Mouse (Mus musculus) ES-E14 (cell line): ENCODE data around the gene Otulin. TPM values are rescaled to one million over a fixed set of nuclear protein-coding genes. Genes with fewer than 3 reads are reported as not detected.

Experiments used
- DNase-seq: peaks from one replicate; pipeline ENCODE4 v3.0.0-alpha.2; 2013; ENCODE audit warnings: low read depth, low spot score
- H3K27ac ChIP-seq: 2 replicates; pipeline ENCODE4 v1.5.1; 2012; ENCODE audit warnings: low read depth, mild to moderate bottlenecking, low read length, moderate library complexity, mixed read lengths; ENCODE audit not compliant: poor library complexity, insufficient read depth, severe bottlenecking
- H3K36me3 ChIP-seq: 2 replicates; pipeline ENCODE4 v1.6.1; 2012; ENCODE audit warnings: mild to moderate bottlenecking, low read length, moderate library complexity, mixed read lengths; ENCODE audit not compliant: control insufficient read depth, poor library complexity, insufficient read depth, severe bottlenecking
- H3K4me1 ChIP-seq, 2 experiments: fragments of 150-350 bp in 1 of 2; sonication (generic) in 1 of 2; 2 replicates each; pipeline ENCODE4 v1.6.1; 2012; ENCODE audit warnings: low read length in 2 of 2, mild to moderate bottlenecking in 1 of 2, mixed read lengths in 1 of 2; ENCODE audit not compliant: control insufficient read depth in 2 of 2, insufficient read depth in 2 of 2, poor library complexity in 1 of 2
- H3K4me3 ChIP-seq, 2 experiments: fragments of 150-350 bp in 1 of 2; sonication (generic) in 1 of 2; 2 replicates each; pipeline ENCODE4 v1.5.1; 2012; ENCODE audit warnings: low read length in 2 of 2, low read depth in 1 of 2, mild to moderate bottlenecking in 1 of 2, mixed read lengths in 1 of 2; ENCODE audit not compliant: insufficient read depth in 1 of 2, poor library complexity in 1 of 2, severe bottlenecking in 1 of 2
- H3K9ac ChIP-seq: 2 replicates; pipeline ENCODE4 v1.6.1; 2012; ENCODE audit warnings: low read depth, mild to moderate bottlenecking, low read length, mixed read lengths; ENCODE audit not compliant: poor library complexity, insufficient read depth, severe bottlenecking
- H3K9me3 ChIP-seq: fragments of 150-350 bp; sonication (generic); 2 replicates; pipeline ENCODE4 v1.6.1; 2012; ENCODE audit warnings: low read depth, mild to moderate bottlenecking, low read length; ENCODE audit not compliant: control insufficient read depth, insufficient read depth
- CHD2 ChIP-seq: IDR thresholded peaks from 2 replicates; pipeline ENCODE4 v1.6.1; 2014; ENCODE audit warnings: mild to moderate bottlenecking, low read depth, low read length, inconsistent platforms
- HCFC1 ChIP-seq: IDR thresholded peaks from 2 replicates; pipeline ENCODE4 v1.6.1; 2012; ENCODE audit warnings: low read length, inconsistent platforms, borderline replicate concordance; ENCODE audit not compliant: insufficient read depth
- MAFK ChIP-seq: IDR thresholded peaks from 2 replicates; pipeline ENCODE4 v1.6.1; 2014; ENCODE audit warnings: mild to moderate bottlenecking, low read depth, low read length, inconsistent platforms; ENCODE audit not compliant: insufficient read depth
- ZC3H11A ChIP-seq: IDR thresholded peaks from 2 replicates; pipeline ENCODE4 v1.6.1; 2012; ENCODE audit warnings: low read depth, mild to moderate bottlenecking, inconsistent platforms, low read length, borderline replicate concordance
- ZNF384 ChIP-seq: IDR thresholded peaks from 2 replicates; pipeline ENCODE4 v1.6.1; 2012; ENCODE audit warnings: low read depth, low read length, inconsistent platforms
- in situ Hi-C, 2 experiments: fragments of 600-800 bp; cut with MboI; formaldehyde crosslinking; loops; one replicate each; pipeline ENCODE4 v1.15.1; 2025; ENCODE audit warnings: low sequenced_read_pairs in 2 of 2, inconsistent platforms in 1 of 2; ENCODE audit not compliant: unreplicated experiment in 2 of 2
- total RNA-seq: library from RNA; depleted of rRNA; stranded (reverse); fragments of 300-350 nt; gene quantifications from 2 replicates; pipeline ENCODE4 v1.2.3, GENCODE M21; 2012

Otulin gene
- total RNA-seq, 1 experiment = 28.0 TPM

- DNase-seq = no peak
- no peak overlapping the region for H3K4me3 ChIP-seq
- no peak overlapping the region for H3K27ac ChIP-seq
- H3K4me1 ChIP-seq = no peaks in the 10 kb centered on the region; a peak in 1 of 4 replicates
- H3K9ac ChIP-seq = no peak overlapping the region
- no peaks in the 10 kb centered on the region for H3K36me3 ChIP-seq
- no peak for TF ChIP-seq CHD2
- no peak for TF ChIP-seq ZNF384
- no peak for TF ChIP-seq ZC3H11A
- no peak for TF ChIP-seq HCFC1
- TF ChIP-seq MAFK = no peak
- H3K9me3 ChIP-seq = no peaks in the 10 kb centered on the region
- in situ Hi-C loops = no loop called here
These were observed 31.2 kb upstream of the Otulin start for GRCm38 (mm10) chr15:27661696-27662095.

- TF ChIP-seq CHD2 (no peak), ZC3H11A (peak; percentile 33; the same call in 1 of the 2 replicates)
- Histone ChIP-seq H3K4me3 (no peak overlapping the region), H3K9ac (no peak overlapping the region), H3K4me1 (no peaks in the 10 kb centered on the region; a peak in 1 of 4 replicates), H3K27ac (no peak overlapping the region), H3K9me3 (no peaks in the 10 kb centered on the region), H3K36me3 (no peaks in the 10 kb centered on the region)
- peak; percentile 91 for DNase-seq
- in situ Hi-C loops = no loop called here
These were observed 29.2 kb upstream of the Otulin start for GRCm38 (mm10) chr15:27659592-27660244.

- in situ Hi-C loops = no loop called here
- no peak for DNase-seq
- H3K4me1 ChIP-seq = no peaks in the 10 kb centered on the region; a peak in 1 of 4 replicates
- H3K9ac ChIP-seq = no peak overlapping the region
- no peaks in the 10 kb centered on the region for H3K9me3 ChIP-seq
- no peaks in the 10 kb centered on the region for H3K36me3 ChIP-seq
- TF ChIP-seq MAFK (no peak), HCFC1 (no peak), ZNF384 (no peak), ZC3H11A (no peak), CHD2 (no peak)
- no peak overlapping the region for H3K27ac ChIP-seq
- no peak overlapping the region for H3K4me3 ChIP-seq
These were observed 28.6 kb upstream of the Otulin start for GRCm38 (mm10) chr15:27659143-27659542.

GRCm38 (mm10) chr15:27658356-27658755 lies 27.9 kb upstream of the Otulin start:
- Histone ChIP-seq H3K9me3 (no peaks in the 10 kb centered on the region), H3K27ac (no peak overlapping the region), H3K9ac (no peak overlapping the region), H3K4me3 (no peak overlapping the region), H3K36me3 (no peaks in the 10 kb centered on the region), H3K4me1 (no peaks in the 10 kb centered on the region; a peak in 1 of 4 replicates)
- DNase-seq = no peak
- no peak for TF ChIP-seq HCFC1
- in situ Hi-C loops = no loop called here

- H3K36me3 ChIP-seq = no peaks in the 10 kb centered on the region
- H3K4me1 ChIP-seq = no peaks in the 10 kb centered on the region; a peak in 1 of 4 replicates
- DNase-seq = no peak
- H3K9me3 ChIP-seq = no peaks in the 10 kb centered on the region
- no peak overlapping the region for H3K4me3 ChIP-seq
- TF ChIP-seq ZC3H11A (no peak), ZNF384 (no peak), HCFC1 (no peak), CHD2 (no peak), MAFK (no peak)
- no peak overlapping the region for H3K27ac ChIP-seq
- in situ Hi-C loops = no loop called here
- H3K9ac ChIP-seq = no peak overlapping the region
These were observed 27.4 kb upstream of the Otulin start for GRCm38 (mm10) chr15:27657866-27658265.
